Mouse (Mus musculus): ENCODE measurements around the gene Adgra1.

DNA sequence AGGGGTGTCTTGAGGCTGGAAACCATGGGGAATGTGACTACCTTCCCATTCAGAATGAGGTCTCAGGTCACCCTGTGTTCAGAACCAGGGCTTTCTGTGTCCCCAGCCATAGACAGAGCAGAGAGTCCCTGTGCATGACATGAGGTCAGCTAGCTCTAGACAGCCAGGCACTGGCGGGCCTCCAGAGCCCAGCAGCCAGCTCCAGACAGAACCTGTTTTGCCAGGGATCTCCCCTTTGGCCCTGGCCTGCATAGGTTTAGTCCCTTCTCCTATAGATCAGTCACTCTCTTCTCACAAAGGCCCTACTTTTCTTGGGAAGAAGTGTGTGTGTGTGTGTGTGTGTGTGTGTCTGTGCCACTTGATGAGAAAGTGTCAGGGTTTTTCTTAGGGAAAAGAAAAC, 30.9 kb downstream of the Adgra1 start:
- TF ChIP-seq CTCF (conservative IDR thresholded peaks at IDR 0.05; ENCODE audit: low read length) (no peak), NANOG (IDR thresholded peaks at IDR 0.05; ENCODE audit: borderline replicate concordance, low read length) (no peak)

Measured in E14TG2a.4 (cell line).